Mouse (Mus musculus) CD4-positive naive resting alpha-beta T cell, adult 57 days (primary cell): ENCODE data around the gene Ppil2. TPM values are rescaled to one million over a fixed set of nuclear protein-coding genes. Genes with fewer than 3 reads are reported as not detected.

Experiments used
- total RNA-seq: library from RNA; stranded (reverse); gene quantifications from one replicate; pipeline ENCODE4 v1.2.4, GENCODE M21; 2023

Gene Ppil2
- total RNA-seq, result 124 TPM

GRCm38 (mm10) chr16:17110771-17111743 is at the start of gene Ppil2:
Gene Ppil2, minus strand, starts transcription at chr16:17111257.

GRCm38 (mm10) chr16:17146772-17147235 is 35.7 kb upstream of the Ppil2 start, which contains the start of gene Ccdc116:
Gene Ccdc116, minus strand, starts transcription at chr16:17147229.

GRCm38 (mm10) chr16:17144339-17144738 is 33.3 kb upstream of the Ppil2 start, which contains the start of gene Ydjc:
Gene Ydjc, plus strand, starts transcription at chr16:17144621.

GRCm38 (mm10) chr16:17132089-17132905 is 21.2 kb upstream of the Ppil2 start, which contains the start of gene Sdf2l1:
Gene Sdf2l1, minus strand, starts transcription at chr16:17132383.

GRCm38 (mm10) chr16:17124871-17125520 is 13.9 kb upstream of the Ppil2 start, which contains the start of gene 2610318N02Rik:
Gene 2610318N02Rik, minus strand, starts transcription at chr16:17125167.

GRCm38 (mm10) chr16:17069511-17070443 is 41.3 kb downstream of the Ppil2 start, which contains the start of gene Ypel1:
Gene Ypel1, plus strand, starts transcription at chr16:17069696.

Other genes starting within 250 kb of the Ppil2 start
- gene Igll1, start 247.3 kb downstream of the Ppil2 start, total RNA-seq, result not detected
- 101 TPM for gene Top3b, start 240.5 kb downstream of the Ppil2 start, total RNA-seq
- 3.0 TPM for gene Vpreb1, start 240.4 kb downstream of the Ppil2 start, total RNA-seq
- gene Ppm1f, start 214.8 kb downstream of the Ppil2 start, total RNA-seq, result 18.6 TPM
- 182 TPM for gene Mapk1, start 127.9 kb downstream of the Ppil2 start, total RNA-seq
- gene Ypel1, start 41.6 kb downstream of the Ppil2 start, total RNA-seq, result 1.5 TPM
- gene 2610318N02Rik, start 13.9 kb upstream of the Ppil2 start, total RNA-seq, result 5.8 TPM
- gene Sdf2l1, start 21.1 kb upstream of the Ppil2 start, total RNA-seq, result 13.2 TPM
- gene Ydjc, start 33.4 kb upstream of the Ppil2 start, total RNA-seq, result 2.9 TPM
- 1.5 TPM for gene Ccdc116, start 36.0 kb upstream of the Ppil2 start, total RNA-seq
- 117 TPM for gene Ube2l3, start 91.4 kb upstream of the Ppil2 start, total RNA-seq
- not detected for gene Rimbp3, start 97.3 kb upstream of the Ppil2 start, total RNA-seq
- gene Hic2, start 122.3 kb upstream of the Ppil2 start, total RNA-seq, result 4.5 TPM
- gene Tmem191c, start 164.8 kb upstream of the Ppil2 start, total RNA-seq, result 46.1 TPM
- gene Serpind1, start 220.1 kb upstream of the Ppil2 start, total RNA-seq, result not detected